Mouse (Mus musculus) gastrocnemius, postnatal 14 days (tissue): Measurements from ENCODE around the gene Gm20388. TPM values are rescaled to one million over a fixed set of nuclear protein-coding genes. Genes with fewer than 3 reads are reported as not detected.

ENCODE experiments used
- DNase-seq: peaks from one replicate; pipeline ENCODE4 v3.0.0; 2021; ENCODE audit warnings: mixed read lengths
- intact Hi-C: fragments of 180-260 bp; cut with DNase I; formaldehyde crosslinking; loops from one replicate; pipeline ENCODE4 v1.15.1; 2025; ENCODE audit warnings: low total_unique reads
- total RNA-seq, 2 experiments: library from RNA; stranded (reverse); gene quantifications; 2 replicates each; pipeline ENCODE4 v1.2.3; 2021

Gene Gm20388
- total RNA-seq, 2 experiments from 2014 or later: 5.6 to 6.0 TPM

- DNase-seq: no peak
- intact Hi-C loops: no loop called here
Measured at GRCm38 (mm10) chr8:122979424-122979823, 3068.8 kb downstream of the Gm20388 start.

GRCm38 (mm10) chr8:122979865-122980509, 3069.3 kb downstream of the Gm20388 start:
- no peak for DNase-seq
- intact Hi-C loops: no loop called here

GRCm38 (mm10) chr8:122981646-122982045, 3071.0 kb downstream of the Gm20388 start:
- intact Hi-C loops: no loop called here
- DNase-seq: no peak

GRCm38 (mm10) chr8:122983178-122983942, 3072.7 kb downstream of the Gm20388 start:
- intact Hi-C loops: no loop called here

GRCm38 (mm10) chr8:122984175-122984574, 3073.5 kb downstream of the Gm20388 start:
- intact Hi-C loops: no loop called here
- DNase-seq: no peak

More at GRCm38 (mm10) chr8:122983178-122983942, 3072.7 kb downstream of the Gm20388 start:
- DNase-seq: no peak

- intact Hi-C loops: no loop called here
- no peak for DNase-seq
Measured at GRCm38 (mm10) chr8:122986501-122987184, 3076.0 kb downstream of the Gm20388 start.

- DNase-seq: no peak
- intact Hi-C loops: no loop called here
Measured at GRCm38 (mm10) chr8:122987255-122987654, 3076.6 kb downstream of the Gm20388 start.

GRCm38 (mm10) chr8:122988955-122989354, 3078.3 kb downstream of the Gm20388 start:
- DNase-seq: no peak
- intact Hi-C loops: no loop called here

- DNase-seq: no peak
- intact Hi-C loops: no loop called here
Measured at GRCm38 (mm10) chr8:122989976-122990375, 3079.3 kb downstream of the Gm20388 start.

GRCm38 (mm10) chr8:122991368-122991767, 3080.7 kb downstream of the Gm20388 start:
- no peak for DNase-seq
- intact Hi-C loops: no loop called here

GRCm38 (mm10) chr8:122992296-122992695, 3081.7 kb downstream of the Gm20388 start:
- intact Hi-C loops: no loop called here
- no peak for DNase-seq

GRCm38 (mm10) chr8:122993031-122993430, 3082.4 kb downstream of the Gm20388 start:
- no peak for DNase-seq
- intact Hi-C loops: no loop called here

- no peak for DNase-seq
- intact Hi-C loops: no loop called here
Measured at GRCm38 (mm10) chr8:122993740-122994139, 3083.1 kb downstream of the Gm20388 start.

- DNase-seq: no peak
- intact Hi-C loops: no loop called here
Measured at GRCm38 (mm10) chr8:122997963-122998362, 3087.3 kb downstream of the Gm20388 start.

- intact Hi-C loops: no loop called here
- DNase-seq: no peak
Measured at GRCm38 (mm10) chr8:123000311-123000710, 3089.7 kb downstream of the Gm20388 start.

GRCm38 (mm10) chr8:123004033-123004922, 3093.6 kb downstream of the Gm20388 start:
- no peak for DNase-seq
- intact Hi-C loops: no loop called here

- DNase-seq: no peak
- intact Hi-C loops: no loop called here
Measured at GRCm38 (mm10) chr8:123005328-123005727, 3094.7 kb downstream of the Gm20388 start.

GRCm38 (mm10) chr8:123005805-123006204, 3095.2 kb downstream of the Gm20388 start:
- DNase-seq: no peak
- intact Hi-C loops: no loop called here

- intact Hi-C loops: no loop called here
Measured at GRCm38 (mm10) chr8:123011321-123011720, 3100.7 kb downstream of the Gm20388 start.

More at GRCm38 (mm10) chr8:123011321-123011720, 3100.7 kb downstream of the Gm20388 start:
- DNase-seq: no peak
